Mouse (Mus musculus): ENCODE results near the gene Dhcr7.

Dhcr7 gene

GRCm38 (mm10) chr7:143822375-143823265 is at the start of gene Dhcr7, which contains the start of gene Nadsyn1:
Dhcr7 (plus strand) TSS chr7:143823145.
Nadsyn1 (minus strand) TSS chr7:143822849.
- peak; percentile 98 for DNase-seq (ENCODE audit: low spot score)

DNA sequence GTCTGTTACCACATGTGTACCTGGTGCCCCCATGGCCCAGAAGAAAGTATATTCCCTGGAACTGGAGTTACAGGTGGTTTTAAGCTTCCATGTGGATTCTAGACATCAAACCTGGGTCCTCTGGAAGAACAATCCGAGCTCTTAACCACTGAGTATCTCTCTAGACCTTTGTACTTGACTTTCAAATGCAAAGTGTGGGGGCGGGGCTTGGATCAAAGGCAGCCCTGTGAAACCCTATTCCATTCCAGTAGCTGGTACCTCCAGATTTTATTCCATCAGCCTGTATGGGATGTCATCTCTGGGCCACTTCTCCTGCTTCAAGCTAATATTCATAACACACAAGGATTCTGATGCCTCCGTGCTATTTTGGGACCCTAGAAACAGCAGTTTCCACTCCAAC is 46.8 kb upstream of the Dhcr7 start:
- no peak for DNase-seq (ENCODE audit: low spot score)

DNA sequence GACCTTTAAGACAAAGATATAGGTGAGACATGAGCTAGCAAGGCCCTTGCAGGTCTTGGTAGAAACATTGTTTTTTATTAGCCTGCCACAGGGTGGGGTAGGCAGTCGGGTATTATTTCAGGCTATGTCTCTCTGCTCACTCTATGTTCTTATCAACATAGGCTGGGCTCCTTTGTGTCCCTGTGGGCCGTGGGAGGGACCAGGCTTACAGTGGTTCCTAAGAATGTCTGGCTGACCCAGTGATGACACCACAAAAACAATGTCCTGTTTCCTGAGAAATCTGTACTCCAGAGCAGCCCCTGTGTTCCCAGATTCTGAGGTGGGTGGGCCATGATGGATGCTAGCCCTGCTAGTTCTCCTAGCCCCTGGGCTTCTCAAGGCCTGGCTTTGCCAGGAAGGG is 45.6 kb upstream of the Dhcr7 start:
- DNase-seq (ENCODE audit: low spot score), result no peak

DNA sequence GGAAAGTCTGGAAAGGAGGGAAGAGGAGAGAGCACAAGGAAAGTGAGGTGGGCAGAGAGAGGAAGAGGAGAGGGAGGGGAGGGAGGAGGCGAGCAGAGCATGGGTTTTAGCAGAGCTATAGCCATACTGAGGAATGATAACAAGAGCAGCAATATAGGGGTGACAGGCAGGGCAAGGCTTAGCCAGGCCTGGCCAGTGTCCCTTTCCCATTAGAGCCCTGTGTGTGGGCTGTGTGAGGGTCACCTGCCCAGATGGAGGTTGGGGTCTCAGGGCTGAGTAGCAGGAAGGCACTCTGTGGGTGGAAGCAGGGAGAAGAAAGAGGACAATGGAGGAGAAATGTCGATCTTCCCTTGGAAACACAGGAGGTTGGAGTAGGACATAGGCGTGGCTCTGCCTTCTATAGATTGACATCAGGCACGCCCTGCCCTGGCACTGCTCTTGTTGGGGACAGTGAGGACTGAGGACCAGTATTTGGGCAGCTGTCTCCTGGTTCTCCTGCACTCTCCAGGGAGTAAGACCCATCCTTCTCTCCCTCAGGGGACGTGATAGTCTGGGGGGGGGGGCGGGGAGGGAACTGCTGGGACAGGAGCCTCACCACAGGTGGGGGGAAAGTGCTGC is 39.5 kb upstream of the Dhcr7 start:
- DNase-seq (ENCODE audit: low spot score), result no peak

DNA sequence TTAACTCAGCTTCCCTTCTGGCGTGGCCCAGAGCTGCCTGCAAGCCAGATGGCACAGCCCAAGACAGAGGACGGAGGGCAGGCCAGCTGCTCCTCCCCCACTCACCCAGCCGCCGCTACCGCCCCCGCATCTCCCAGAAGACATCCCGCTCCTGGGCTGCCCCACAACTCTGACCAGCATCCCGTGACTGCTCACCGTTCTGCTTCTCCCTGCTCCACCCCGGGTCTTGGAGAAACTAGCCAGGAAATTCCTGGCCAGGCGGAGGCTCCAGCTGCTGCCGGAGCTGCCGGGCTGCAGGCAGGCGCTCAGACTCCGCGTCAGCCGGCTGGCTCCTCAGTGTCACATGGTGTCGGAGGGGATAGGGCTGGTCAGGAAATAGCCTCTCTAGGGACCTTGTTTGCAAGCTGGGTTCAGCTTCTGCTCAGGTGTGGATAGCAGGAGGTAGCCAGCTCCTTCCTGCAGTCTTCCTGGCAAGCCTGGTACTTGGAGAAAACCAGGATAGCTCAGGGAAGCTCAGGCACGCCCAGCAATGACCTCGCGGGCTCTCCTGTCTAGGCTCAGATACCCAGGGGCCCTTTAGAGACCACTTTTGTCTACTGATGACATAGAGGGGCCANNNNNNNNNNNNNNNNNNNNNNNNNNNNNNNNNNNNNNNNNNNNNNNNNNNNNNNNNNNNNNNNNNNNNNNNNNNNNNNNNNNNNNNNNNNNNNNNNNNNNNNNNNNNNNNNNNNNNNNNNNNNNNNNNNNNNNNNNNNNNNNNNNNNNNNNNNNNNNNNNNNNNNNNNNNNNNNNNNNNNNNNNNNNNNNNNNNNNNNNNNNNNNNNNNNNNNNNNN is 38.7 kb upstream of the Dhcr7 start, which contains the start of gene Mrgpre:
Gene Mrgpre (minus strand): TSS at position 505 of the 834 bp plus-strand sequence.
- peak; percentile 25 for DNase-seq (ENCODE audit: low spot score)

DNA sequence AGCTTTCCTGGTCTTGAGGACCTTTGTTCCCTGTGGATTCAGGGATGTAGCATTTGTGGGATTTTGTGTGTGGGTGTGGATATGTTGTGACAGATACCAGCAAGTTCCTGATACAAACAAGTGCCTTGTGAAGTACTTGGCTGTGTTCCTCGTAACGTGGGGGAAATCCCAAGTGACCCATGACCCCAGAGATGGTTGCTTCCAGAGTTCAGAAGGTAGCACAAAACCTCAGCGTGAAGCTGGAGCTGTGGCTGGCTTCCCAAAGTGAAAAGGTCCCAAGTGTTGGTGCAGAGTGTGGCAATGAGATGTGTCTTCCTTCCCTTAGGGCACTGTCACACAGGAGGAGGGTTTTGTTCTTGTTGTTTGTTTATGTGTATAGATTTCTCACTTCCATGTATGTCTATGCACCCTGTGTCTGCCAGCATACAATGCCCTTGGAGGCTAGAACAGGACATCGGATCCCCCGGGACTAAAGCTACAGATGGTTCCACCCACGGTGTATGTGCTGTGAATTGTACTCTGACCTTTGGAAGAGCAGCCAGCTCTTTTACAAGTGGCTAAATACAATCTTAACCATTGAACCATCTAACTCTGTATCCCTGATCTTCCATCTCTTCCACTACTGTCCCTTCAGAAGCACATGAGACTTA is 30.5 kb upstream of the Dhcr7 start:
- DNase-seq (ENCODE audit: low spot score), result no peak

GRCm38 (mm10) chr7:143793121-143793520 is 29.8 kb upstream of the Dhcr7 start:
- peak; percentile 32 for DNase-seq (ENCODE audit: low spot score)

GRCm38 (mm10) chr7:143798783-143799182 is 24.2 kb upstream of the Dhcr7 start:
- no peak for DNase-seq (ENCODE audit: low spot score)

GRCm38 (mm10) chr7:143800770-143801169 is 22.2 kb upstream of the Dhcr7 start:
- DNase-seq (ENCODE audit: low spot score), result no peak

GRCm38 (mm10) chr7:143801195-143802065 is 21.5 kb upstream of the Dhcr7 start:
- no peak for DNase-seq (ENCODE audit: low spot score)

- no peak for DNase-seq (ENCODE audit: low spot score)
Measured at GRCm38 (mm10) chr7:143805199-143805624, 17.7 kb upstream of the Dhcr7 start.

DNA sequence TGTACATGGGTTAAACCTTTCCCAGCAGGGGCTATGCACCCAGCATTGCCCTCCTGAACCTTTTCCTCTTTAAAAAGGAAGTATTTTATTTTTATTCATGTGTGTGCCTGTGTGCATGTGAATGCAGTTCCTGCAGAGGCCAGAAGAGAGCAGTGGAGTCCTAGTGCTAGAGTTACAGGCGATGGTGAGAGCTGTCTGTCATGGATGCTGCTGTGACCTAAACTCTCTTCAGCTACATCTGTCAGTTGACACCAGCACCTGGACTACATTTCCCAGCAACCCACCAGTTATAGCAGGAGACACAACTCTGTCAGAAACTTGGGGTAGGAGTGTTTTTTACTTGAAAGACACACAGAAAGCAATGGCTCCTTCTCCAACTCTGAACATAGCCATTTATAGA is 14.0 kb upstream of the Dhcr7 start:
- DNase-seq (ENCODE audit: low spot score), result no peak

GRCm38 (mm10) chr7:143819201-143819600 is 3.7 kb upstream of the Dhcr7 start:
- no peak for DNase-seq (ENCODE audit: low spot score)

- no peak for DNase-seq (ENCODE audit: low spot score)
Measured at GRCm38 (mm10) chr7:143821241-143821640, 1.7 kb upstream of the Dhcr7 start.

GRCm38 (mm10) chr7:143823266-143823605 is 291 bp downstream of the Dhcr7 start:
- no peak for DNase-seq (ENCODE audit: low spot score)

DNA sequence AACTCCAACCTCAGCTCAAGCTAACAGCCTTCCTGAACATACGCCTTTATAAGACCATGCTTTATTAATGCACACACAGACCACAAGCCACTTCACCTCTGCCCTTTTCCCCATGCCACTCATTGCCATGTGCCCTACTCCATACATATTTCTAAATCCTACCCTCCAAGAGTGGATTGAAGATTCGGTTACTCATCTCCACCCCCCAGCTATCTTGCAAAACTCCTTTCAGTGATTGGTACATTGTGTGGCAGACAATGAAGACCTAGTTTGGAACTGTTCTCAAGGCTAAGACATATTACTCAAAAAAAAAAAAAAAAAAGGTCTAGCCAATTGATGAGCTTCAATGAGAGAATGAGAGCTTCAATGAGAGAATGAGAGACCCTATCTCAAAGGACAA is 4.0 kb downstream of the Dhcr7 start:
- no peak for DNase-seq (ENCODE audit: low spot score)

DNA sequence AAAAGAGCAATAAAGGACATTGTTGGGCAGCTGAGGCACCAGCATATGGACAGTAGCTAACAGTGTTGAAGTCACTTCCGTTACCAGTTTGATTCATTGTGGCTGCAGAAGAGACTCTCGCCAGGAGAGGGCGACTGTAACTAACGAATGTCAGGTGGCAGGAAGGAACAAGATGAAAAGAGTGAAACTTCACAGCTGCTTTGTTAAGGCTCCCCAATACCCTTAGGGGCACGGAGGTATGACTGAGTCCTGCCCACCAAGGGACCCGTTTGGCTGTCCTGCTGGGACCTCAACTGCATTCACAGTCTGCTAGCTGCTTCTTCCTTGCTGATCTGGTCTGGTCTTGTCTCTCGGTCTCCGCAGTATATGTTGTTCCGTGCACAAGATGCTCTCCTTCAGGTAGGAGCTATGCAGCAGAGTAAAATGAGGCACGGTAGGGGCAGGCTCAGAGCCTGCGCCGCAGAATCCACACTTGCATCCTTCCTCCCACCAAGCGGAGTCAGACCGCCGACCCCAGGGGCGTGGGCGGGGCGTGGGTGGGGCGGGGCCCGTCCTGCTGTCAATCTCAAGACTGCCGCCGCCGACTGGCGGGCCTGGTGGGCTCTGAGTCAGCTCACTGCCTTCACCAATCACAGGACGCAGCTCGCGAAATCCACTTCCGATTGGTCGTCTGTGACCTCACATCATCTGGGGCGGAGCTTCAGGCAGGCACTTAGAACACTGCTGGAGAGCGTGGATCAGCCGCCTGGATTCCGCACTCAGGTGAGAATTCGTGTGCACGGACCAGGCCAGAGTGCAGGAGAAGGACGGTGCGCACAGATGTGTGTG is 6.8 kb downstream of the Dhcr7 start:
- DNase-seq (ENCODE audit: low spot score), result peak; percentile 96

- no peak for DNase-seq (ENCODE audit: low spot score)
Measured at GRCm38 (mm10) chr7:143830399-143830798, 7.5 kb downstream of the Dhcr7 start.

GRCm38 (mm10) chr7:143832196-143832595 is 9.3 kb downstream of the Dhcr7 start:
- no peak for DNase-seq (ENCODE audit: low spot score)

DNA sequence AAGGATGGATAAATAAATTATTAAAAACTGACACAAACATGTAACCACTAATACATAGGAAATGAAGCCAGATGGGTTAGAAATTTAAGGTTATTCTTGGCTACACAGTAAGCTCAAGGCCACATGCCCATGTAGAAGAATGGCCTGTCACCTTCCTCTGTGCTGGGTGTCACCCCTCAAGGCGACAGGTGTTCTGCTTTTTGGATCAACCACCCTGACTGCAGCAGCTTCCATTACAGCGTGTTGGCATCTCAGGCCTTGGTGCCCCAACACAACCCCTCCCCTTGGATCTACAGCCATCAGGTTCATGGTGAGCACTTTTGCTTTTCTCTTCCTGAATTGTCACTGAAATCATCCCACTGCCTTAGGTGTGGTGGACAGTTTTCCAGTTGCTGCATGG is 9.7 kb downstream of the Dhcr7 start:
- DNase-seq (ENCODE audit: low spot score), result no peak

Measured in T-cell, adult 2 months (primary cell).